In genomic region chr17:24567034-24567779, GRCm38 (mm10) we compare ENCODE assay signal across 8 mouse cellular contexts. TPM values are rescaled to one million over a fixed set of nuclear protein-coding genes. Genes with fewer than 3 reads are reported as not detected.
DNase-seq lines count a peak whose midpoint lies in the region; ATAC-seq lines count a peak whose summit lies in the region.

No protein-coding gene starts in this region.

- H3K36me3 ChIP-seq in liver, embryonic 12.5 days, result peaks cover 42% of the 10 kb centered on the region

- no peak overlapping the region for H3K9ac ChIP-seq in liver, embryonic 12.5 days

- no peaks in the 10 kb centered on the region for H3K27me3 ChIP-seq in liver, embryonic 12.5 days (replicated peaks)

- DNase-seq in liver (peak; percentile 52), adipocyte (ENCODE audit: low spot score) (no peak)
- peak; percentile 44 to 61 for DNase-seq in kidney, postnatal 25 days
- DNase-seq in spleen, postnatal 4 days (ENCODE audit: low spot score in 2 of 2), result peak; percentile 72 to 86
- DNase-seq in cerebellum, adult 9-10 months, result no peak
- no peak for DNase-seq in left cerebral cortex, adult 11 months (ENCODE audit: low spot score)

- ATAC-seq in liver, embryonic 12.5 days, result no peak
- ATAC-seq in erythroblast, adult 5-6 weeks (replicated peaks; ENCODE audit: low FRiP score, poor library complexity, severe bottlenecking), result peak; percentile 70; the same call in 1 of the 2 replicates

- H3K27ac ChIP-seq in liver, embryonic 12.5 days, result no peak overlapping the region

- no peak overlapping the region for H3K4me2 ChIP-seq in liver, embryonic 12.5 days

- H3K4me1 ChIP-seq in liver, embryonic 12.5 days, result peaks cover 18% of the 10 kb centered on the region

- no peaks in the 10 kb centered on the region for H3K9me3 ChIP-seq in liver, embryonic 12.5 days (replicated peaks)

- H3K4me3 ChIP-seq in liver, embryonic 12.5 days, result no peak overlapping the region

- 79% methylated on average over 8 of the region's 8 CpGs for WGBS in liver, embryonic 12.5 days (ENCODE audit: insufficient replicate concordance)

RNA-seq across cellular contexts. Expression of gene Pkd1, which starts 17.6 kb away (rescaled TPM):
- 6.0 and 6.5 TPM in 2 replicates for polyA plus RNA-seq in liver, embryonic 12.5 days (2016; fragmentation: Nextera tagmentation; extraction: Ambion mirVana)
- total RNA-seq in erythroblast, adult 5-6 weeks (2015; ENCODE audit: low replicate concordance), result 1.5 and 6.1 TPM in 2 replicates
- total RNA-seq in erythroblast, adult 5-6 weeks (2017; ENCODE audit: low replicate concordance), result 3.8 and 16.2 TPM in 2 replicates

RNA-seq across cellular contexts. Expression of gene Rab26, which starts 33.2 kb away (rescaled TPM):
- 1.3 and 1.9 TPM in 2 replicates for polyA plus RNA-seq in liver, embryonic 12.5 days (2016; fragmentation: Nextera tagmentation; extraction: Ambion mirVana)
- not detected in 2 replicates for total RNA-seq in erythroblast, adult 5-6 weeks (2015; ENCODE audit: low replicate concordance)
- not detected in 2 replicates for total RNA-seq in erythroblast, adult 5-6 weeks (2017; ENCODE audit: low replicate concordance)

RNA-seq across cellular contexts. Expression of gene Traf7, which starts 39.5 kb away (rescaled TPM):
- 52.2 and 55.4 TPM in 2 replicates for polyA plus RNA-seq in liver, embryonic 12.5 days (2016; fragmentation: Nextera tagmentation; extraction: Ambion mirVana)
- total RNA-seq in erythroblast, adult 5-6 weeks (2015; ENCODE audit: low replicate concordance), result 11.9 and 13.2 TPM in 2 replicates
- 24.2 and 45.2 TPM in 2 replicates for total RNA-seq in erythroblast, adult 5-6 weeks (2017; ENCODE audit: low replicate concordance)

Comparison
In these comparisons a context has a peak if more than half of its experiments do, and no peak if none do; other contexts are left out.
1. DNase-seq: peak in liver (single experiment), kidney, postnatal 25 days (2 of 2) and spleen, postnatal 4 days (2 of 2); none in adipocyte (single experiment), cerebellum, adult 9-10 months (single experiment) and left cerebral cortex, adult 11 months (single experiment).